Comparison of ENCODE assay signal across 10 mouse cellular contexts in the genomic region with DNA sequence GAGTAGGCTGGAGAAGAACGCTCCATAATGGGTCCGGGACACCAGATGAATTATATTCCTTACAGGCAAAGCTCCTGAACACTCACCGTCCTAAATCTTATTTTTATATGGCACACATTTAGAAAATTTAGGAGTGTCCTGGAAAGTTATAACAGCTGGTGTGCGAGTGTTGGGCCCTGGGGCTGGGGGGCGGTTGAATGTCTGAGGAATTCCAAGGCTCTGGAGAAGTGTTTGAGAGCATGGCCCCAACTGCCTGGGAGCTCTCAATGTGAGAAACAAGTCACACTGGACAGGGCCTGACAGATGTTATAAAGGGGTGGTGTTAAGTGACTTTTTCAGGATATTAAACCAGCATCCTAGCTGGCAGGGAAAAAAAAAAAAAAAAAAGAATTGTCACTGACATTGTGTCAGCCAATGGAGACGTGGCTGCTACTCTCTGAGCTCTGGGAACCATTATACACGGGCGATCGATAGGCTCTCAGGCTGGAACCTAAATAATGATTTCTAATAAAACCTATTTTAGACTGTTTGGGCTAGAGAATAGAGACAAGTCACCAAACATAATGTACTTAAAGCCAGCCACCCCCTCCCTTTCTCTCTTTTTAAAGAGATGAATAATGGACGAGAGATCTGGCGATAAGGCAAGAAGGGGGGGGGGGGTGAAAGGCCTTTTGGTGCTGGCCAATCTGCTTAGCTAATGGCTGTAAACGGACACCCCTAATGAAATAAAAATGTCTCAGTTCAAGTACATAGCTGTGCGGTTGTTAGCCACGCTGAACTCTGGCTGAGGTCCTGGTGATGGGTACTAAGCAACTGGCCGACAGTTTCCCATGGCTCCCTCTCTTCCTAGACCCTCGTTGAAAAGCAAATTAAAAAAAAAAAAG.
DNase-seq lines count a peak whose midpoint lies in the region; ATAC-seq and TF ChIP-seq lines count a peak whose summit lies in the region.
"Had no signal": no experiment of that assay in that cellular context is flagged by ENCODE, and none has a peak within 500 bp of the region (broad histone marks: within the 10 kb centered on the region; RNA-seq: fewer than 3 reads in every experiment).

No protein-coding gene starts in this region.

- peak overlapping the region; percentile 35 for H3K4me2 ChIP-seq in kidney, postnatal 0 days (ENCODE audit: low read length)
- 0 out of 2 replicates have a peak overlapping the region, but pooled peaks have one; percentile 2 for H3K4me2 ChIP-seq in embryonic facial prominence, embryonic 12.5 days (replicated peaks)
- peak overlapping the region; percentile 42 for H3K4me2 ChIP-seq in hindbrain, embryonic 14.5 days (replicated peaks)
- H3K4me2 ChIP-seq in midbrain, embryonic 16.5 days (ENCODE audit: low read length): peak overlapping the region; percentile 48

- no peak for ATAC-seq in kidney, postnatal 0 days (replicated peaks; ENCODE audit: low FRiP score, low read depth)
- ATAC-seq in embryonic facial prominence, embryonic 12.5 days (ENCODE audit: insufficient number of reproducible peaks, insufficient read depth, low FRiP score, low TSS enrichment): no peak
- peak; percentile 72; the same call in 1 of the 2 replicates for ATAC-seq in hindbrain, embryonic 14.5 days (ENCODE audit: low FRiP score)
- peak; percentile 80 for ATAC-seq in midbrain, embryonic 16.5 days
- no peak for ATAC-seq in CD4-positive, CD25-positive, alpha-beta regulatory T cell, adult 4 months

- no peaks in the 10 kb centered on the region for H3K9me3 ChIP-seq in kidney, postnatal 0 days (replicated peaks; ENCODE audit: low read length)
- H3K9me3 ChIP-seq in embryonic facial prominence, embryonic 12.5 days: no peaks in the 10 kb centered on the region
- no peaks in the 10 kb centered on the region for H3K9me3 ChIP-seq in hindbrain, embryonic 14.5 days (ENCODE audit: control insufficient read depth, low read length)
- H3K9me3 ChIP-seq in midbrain, embryonic 16.5 days (replicated peaks; ENCODE audit: control insufficient read depth, low read length, poor library complexity, severe bottlenecking): no peaks in the 10 kb centered on the region

- WGBS in kidney, postnatal 0 days: 25% methylated on average over 16 of the region's 16 CpGs
- WGBS in embryonic facial prominence, embryonic 12.5 days: 51% methylated on average over 16 of the region's 16 CpGs
- 42% methylated on average over 16 of the region's 16 CpGs for WGBS in hindbrain, embryonic 14.5 days
- WGBS in midbrain, embryonic 16.5 days: 36% methylated on average over 16 of the region's 16 CpGs

- TF ChIP-seq CTCF in kidney, postnatal 0 days (IDR thresholded peaks at IDR 0.05; ENCODE audit: low read depth): no peak

- H3K36me3 ChIP-seq in kidney, postnatal 0 days (ENCODE audit: insufficient read depth, low read length): no peaks in the 10 kb centered on the region
- H3K36me3 ChIP-seq in embryonic facial prominence, embryonic 12.5 days: no peaks in the 10 kb centered on the region
- H3K36me3 ChIP-seq in hindbrain, embryonic 14.5 days (replicated peaks; ENCODE audit: control insufficient read depth, insufficient read depth): no peaks in the 10 kb centered on the region
- H3K36me3 ChIP-seq in midbrain, embryonic 16.5 days (ENCODE audit: control insufficient read depth, insufficient read depth, low read length): no peaks in the 10 kb centered on the region

- DNase-seq in kidney, postnatal 0 days (ENCODE audit: low spot score): peak; percentile 81
- no peak for DNase-seq in kidney, postnatal 36 days
- no peak for DNase-seq in hindbrain, embryonic 14.5 days (ENCODE audit: low spot score)
- DNase-seq in adrenal gland, postnatal 14 days: no peak
- DNase-seq in right cerebral cortex, postnatal 14 days: no peak
- DNase-seq: thymus, postnatal 25 days had no signal

- no peaks in the 10 kb centered on the region for H3K27me3 ChIP-seq in kidney, postnatal 0 days (ENCODE audit: insufficient read depth, low read length)
- no peaks in the 10 kb centered on the region for H3K27me3 ChIP-seq in embryonic facial prominence, embryonic 12.5 days
- H3K27me3 ChIP-seq in hindbrain, embryonic 14.5 days (ENCODE audit: control insufficient read depth, insufficient read depth, low read length): no peaks in the 10 kb centered on the region
- H3K27me3 ChIP-seq in midbrain, embryonic 16.5 days (ENCODE audit: control insufficient read depth, insufficient read depth, low read depth, low read length): no peaks in the 10 kb centered on the region
- H3K27me3 ChIP-seq: megakaryocyte, embryonic 14.5 days had no signal

- H3K4me1 ChIP-seq in kidney, postnatal 0 days (replicated peaks; ENCODE audit: insufficient read depth, low read length): 0 out of 2 replicates have a peak, but pooled peaks cover 8% of the 10 kb centered on the region
- H3K4me1 ChIP-seq in embryonic facial prominence, embryonic 12.5 days: peaks cover 8% of the 10 kb centered on the region
- peaks cover 6% of the 10 kb centered on the region; the same call in 1 of the 2 replicates for H3K4me1 ChIP-seq in hindbrain, embryonic 14.5 days (replicated peaks; ENCODE audit: control insufficient read depth, insufficient read depth, low read length)
- no peaks in the 10 kb centered on the region for H3K4me1 ChIP-seq in midbrain, embryonic 16.5 days (ENCODE audit: control insufficient read depth, insufficient read depth, low read length)
- H3K4me1 ChIP-seq: megakaryocyte, embryonic 14.5 days had no signal

- H3K4me3 ChIP-seq in kidney, postnatal 0 days (replicated peaks; ENCODE audit: low read depth, low read length): no peak overlapping the region
- no peak overlapping the region for H3K4me3 ChIP-seq in embryonic facial prominence, embryonic 12.5 days
- no peak overlapping the region for H3K4me3 ChIP-seq in hindbrain, embryonic 14.5 days (replicated peaks; ENCODE audit: low read length)
- H3K4me3 ChIP-seq in midbrain, embryonic 16.5 days (ENCODE audit: low read depth, low read length): peak overlapping the region; percentile 19; the same call in 1 of the 2 replicates
- H3K4me3 ChIP-seq: megakaryocyte, embryonic 14.5 days had no signal

- no peak overlapping the region for H3K9ac ChIP-seq in kidney, postnatal 0 days (ENCODE audit: low read depth, low read length)
- no peak overlapping the region for H3K9ac ChIP-seq in embryonic facial prominence, embryonic 12.5 days
- H3K9ac ChIP-seq in hindbrain, embryonic 14.5 days: peak overlapping the region; percentile 35; the same call in 1 of the 2 replicates
- peak overlapping the region; percentile 1; the same call in 1 of the 2 replicates for H3K9ac ChIP-seq in midbrain, embryonic 16.5 days (ENCODE audit: low read depth, low read length)

- H3K27ac ChIP-seq in kidney, postnatal 0 days: no peak overlapping the region
- H3K27ac ChIP-seq in embryonic facial prominence, embryonic 12.5 days: no peak overlapping the region
- peak overlapping the region; percentile 16; the same call in 1 of the 2 replicates for H3K27ac ChIP-seq in hindbrain, embryonic 14.5 days
- H3K27ac ChIP-seq in midbrain, embryonic 16.5 days (ENCODE audit: low read length): no peak overlapping the region

Comparison
In these comparisons a context has a peak if more than half of its experiments do, and no peak if none do; other contexts are left out.
1. ATAC-seq: peak in hindbrain, embryonic 14.5 days (single experiment) and midbrain, embryonic 16.5 days (single experiment); none in kidney, postnatal 0 days (single experiment), embryonic facial prominence, embryonic 12.5 days (single experiment) and CD4-positive, CD25-positive, alpha-beta regulatory T cell, adult 4 months (single experiment).
2. H3K9ac ChIP-seq: peak in hindbrain, embryonic 14.5 days (single experiment) and midbrain, embryonic 16.5 days (single experiment); none in kidney, postnatal 0 days (single experiment) and embryonic facial prominence, embryonic 12.5 days (single experiment).
3. Peak in every context shown above with its lines, with median percentiles within 50 percentile points of each other: H3K4me2 ChIP-seq.